In the genomic region with DNA sequence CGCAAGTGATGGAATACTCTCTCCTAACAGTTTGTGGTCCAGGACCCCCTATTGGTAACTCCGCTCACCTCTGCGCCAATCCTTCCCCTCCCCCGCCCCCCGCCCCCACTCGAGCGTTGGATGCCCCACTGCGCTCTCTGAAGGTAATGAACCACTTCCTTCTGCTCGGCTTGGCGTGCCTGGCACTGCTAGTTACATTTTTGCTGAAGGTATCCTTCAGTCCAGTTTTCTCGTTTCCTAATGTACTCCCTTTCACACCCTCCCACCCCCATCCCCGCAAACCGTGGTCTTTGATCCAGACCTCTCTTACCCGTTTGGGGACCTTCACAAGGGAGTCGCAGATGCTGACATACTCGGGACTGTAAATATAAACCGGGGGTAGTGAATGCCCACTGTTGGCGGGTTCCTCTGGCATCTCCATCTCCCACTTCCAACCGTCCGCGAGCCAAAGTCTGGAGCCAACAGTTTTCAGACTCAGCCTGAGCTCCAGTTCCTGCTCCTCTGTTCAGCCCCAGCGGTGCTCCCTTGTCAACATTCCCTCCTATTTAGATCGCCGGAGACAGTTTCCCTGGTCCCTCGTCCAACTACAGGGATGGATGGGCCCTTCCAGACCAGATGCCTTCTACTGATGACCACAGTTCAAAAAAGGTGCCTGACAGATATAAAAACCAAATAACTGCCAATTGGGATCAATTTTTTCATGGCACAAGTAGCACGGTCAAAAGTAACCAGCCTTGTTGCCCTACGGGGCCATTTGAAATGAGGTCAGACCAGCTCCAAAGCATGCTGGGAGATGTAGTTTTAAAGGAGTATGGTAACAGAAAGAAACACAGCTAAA, we compare ENCODE assay signal across 8 mouse cellular contexts. TPM values are rescaled to one million over a fixed set of nuclear protein-coding genes. Genes with fewer than 3 reads are reported as not detected.
DNase-seq lines count a peak whose midpoint lies in the region; ATAC-seq lines count a peak whose summit lies in the region.

A gene (minus strand): TSS at position 716 of the 838 bp plus-strand sequence.

- H3K4me3 ChIP-seq in embryonic facial prominence, embryonic 13.5 days, result peak within 1 kb of the TSS; percentile 54
- H3K4me3 ChIP-seq in limb, embryonic 12.5 days (replicated peaks), result peak within 1 kb of the TSS; percentile 50
- H3K4me3 ChIP-seq in midbrain, embryonic 14.5 days (replicated peaks; ENCODE audit: low read depth, low read length), result peak within 1 kb of the TSS; percentile 47

- H3K4me2 ChIP-seq in embryonic facial prominence, embryonic 13.5 days, result peak within 1 kb of the TSS; percentile 62
- peak within 1 kb of the TSS; percentile 55 for H3K4me2 ChIP-seq in limb, embryonic 12.5 days
- H3K4me2 ChIP-seq in midbrain, embryonic 14.5 days (ENCODE audit: low read length), result peak within 1 kb of the TSS; percentile 56

- peak within 1 kb of the TSS; percentile 64 for H3K9ac ChIP-seq in embryonic facial prominence, embryonic 13.5 days
- peak within 1 kb of the TSS; percentile 48 for H3K9ac ChIP-seq in limb, embryonic 12.5 days (replicated peaks)
- peak within 1 kb of the TSS; percentile 43; the same call in 1 of the 2 replicates for H3K9ac ChIP-seq in midbrain, embryonic 14.5 days (replicated peaks; ENCODE audit: low read length)

- no peaks in the 10 kb centered on the region for H3K9me3 ChIP-seq in embryonic facial prominence, embryonic 13.5 days
- H3K9me3 ChIP-seq in limb, embryonic 12.5 days, result no peaks in the 10 kb centered on the region
- no peaks in the 10 kb centered on the region for H3K9me3 ChIP-seq in midbrain, embryonic 14.5 days (ENCODE audit: control insufficient read depth, low read length)

- DNase-seq in 416B (ENCODE audit: low read depth), result peak; percentile 83
- DNase-seq in adrenal gland, postnatal 36 days, result peak; percentile 27 to 42
- DNase-seq in heart, adult 8-10 months (ENCODE audit: low spot score), result peak; percentile 55
- DNase-seq in kidney, adult 8-10 months, result peak; percentile 34 to 37
- peak; percentile 80 for DNase-seq in midbrain, embryonic 14.5 days
- DNase-seq in spleen, adult 18-20 months, result peak; percentile 9 to 20

- H3K27ac ChIP-seq in embryonic facial prominence, embryonic 13.5 days, result peak within 1 kb of the TSS; percentile 60; the same call in 1 of the 2 replicates
- H3K27ac ChIP-seq in limb, embryonic 12.5 days, result peak within 1 kb of the TSS; percentile 69
- H3K27ac ChIP-seq in midbrain, embryonic 14.5 days (replicated peaks; ENCODE audit: low read depth, low read length), result 0 out of 2 replicates have a peak within 1 kb of the TSS, but pooled peaks have one; percentile 49

- no peaks in the 10 kb centered on the region for H3K36me3 ChIP-seq in embryonic facial prominence, embryonic 13.5 days
- no peaks in the 10 kb centered on the region for H3K36me3 ChIP-seq in limb, embryonic 12.5 days
- H3K36me3 ChIP-seq in midbrain, embryonic 14.5 days (ENCODE audit: control insufficient read depth, insufficient read depth, low read length), result no peaks in the 10 kb centered on the region

- peaks cover 27% of the 10 kb centered on the region for H3K27me3 ChIP-seq in embryonic facial prominence, embryonic 13.5 days
- H3K27me3 ChIP-seq in limb, embryonic 12.5 days, result peaks cover 33% of the 10 kb centered on the region
- H3K27me3 ChIP-seq in midbrain, embryonic 14.5 days (ENCODE audit: control insufficient read depth, insufficient read depth, low read length), result 0 out of 2 replicates have a peak, but pooled peaks cover 2% of the 10 kb centered on the region

- WGBS in embryonic facial prominence, embryonic 13.5 days, result 20% methylated on average over 27 of the region's 27 CpGs
- 16% methylated on average over 27 of the region's 27 CpGs for WGBS in limb, embryonic 12.5 days
- WGBS in midbrain, embryonic 14.5 days, result 16% methylated on average over 27 of the region's 27 CpGs

- no peaks in the 10 kb centered on the region for H3K4me1 ChIP-seq in embryonic facial prominence, embryonic 13.5 days
- H3K4me1 ChIP-seq in limb, embryonic 12.5 days (replicated peaks), result no peaks in the 10 kb centered on the region
- 0 out of 2 replicates have a peak, but pooled peaks cover 3% of the 10 kb centered on the region for H3K4me1 ChIP-seq in midbrain, embryonic 14.5 days (ENCODE audit: control insufficient read depth, insufficient read depth, low read length)

- ATAC-seq in embryonic facial prominence, embryonic 13.5 days (ENCODE audit: insufficient number of reproducible peaks, insufficient read depth, low FRiP score, low TSS enrichment, low read depth), result peak; percentile 52; the same call in 1 of the 2 replicates
- ATAC-seq in limb, embryonic 12.5 days (ENCODE audit: insufficient number of reproducible peaks, insufficient read depth, low FRiP score, low TSS enrichment, low read depth), result peak; percentile 74; the same call in 1 of the 2 replicates
- peak; percentile 85 for ATAC-seq in midbrain, embryonic 14.5 days (ENCODE audit: low FRiP score, low TSS enrichment)

RNA-seq across cellular contexts. Expression of the gene that starts here (rescaled TPM):
- total RNA-seq in adrenal gland, postnatal 36 days (2021), result 10 to 100 TPM in 1 of 2 experiments, 1 to 10 TPM in 1; 8.1 to 10.7 TPM
- 18.0 and 18.3 TPM in 2 replicates for polyA plus RNA-seq in embryonic facial prominence, embryonic 13.5 days (2015; fragmentation: Nextera tagmentation; extraction: Ambion mirVana)
- 1 to 10 TPM; 3.8 to 4.1 (median 4.0) TPM for total RNA-seq in heart, adult 8-10 months (2022)
- polyA plus RNA-seq in limb, embryonic 12.5 days (2016; fragmentation: Nextera tagmentation; extraction: Ambion mirVana), result 13.9 and 14.6 TPM in 2 replicates
- polyA plus RNA-seq in midbrain, embryonic 14.5 days (2014; fragmentation: Nextera tagmentation; extraction: Ambion mirVana), result 2.2 and 2.6 TPM in 2 replicates

Comparison
In these comparisons a context has a peak if more than half of its experiments do, and no peak if none do; other contexts are left out.
1. Peak in every context shown above with its lines: DNase-seq, ATAC-seq, H3K4me3 ChIP-seq and H3K27ac ChIP-seq.
2. DNase-seq: peak in every context shown above with its lines; median percentile 83 in 416B; 80 in midbrain, embryonic 14.5 days; 55 in heart, adult 8-10 months; 36 in kidney, adult 8-10 months; 34 in adrenal gland, postnatal 36 days; 14 in spleen, adult 18-20 months.